Mouse (Mus musculus) heart, embryonic 16.5 days (tissue): ENCODE measurements around the gene Gm10354. TPM values are rescaled to one million over a fixed set of nuclear protein-coding genes. Genes with fewer than 3 reads are reported as not detected.
"Not testable (repeated sequence)": the region's sequence is repeated elsewhere in the genome, so short reads cannot be mapped to it uniquely, and the experiment has no call there.

Experiments used
- ATAC-seq: fragments of 200-750 bp; cut with Nextera tagmentation; replicated peaks from 2 replicates; pipeline ENCODE4 v1.8.0; 2017; ENCODE audit warnings: moderate number of reproducible peaks; ENCODE audit not compliant: insufficient read depth, low FRiP score; ENCODE audit errors: extremely low read depth
- H3K27ac ChIP-seq: fragments of 300-500 bp; sonication (generic); 2 replicates; pipeline ENCODE4 v1.5.1; 2014; ENCODE audit warnings: mild to moderate bottlenecking, low read length, control low read depth, moderate library complexity
- H3K27me3 ChIP-seq: fragments of 300-500 bp; sonication (generic); 2 replicates; pipeline ENCODE4 v1.6.1; 2014; ENCODE audit warnings: low read length, mixed read lengths; ENCODE audit not compliant: control insufficient read depth, insufficient read depth
- H3K36me3 ChIP-seq: fragments of 300-500 bp; sonication (generic); 2 replicates; pipeline ENCODE4 v1.6.1; 2014; ENCODE audit not compliant: control insufficient read depth, insufficient read depth
- H3K4me1 ChIP-seq: fragments of 300-500 bp; sonication (generic); 2 replicates; pipeline ENCODE4 v1.6.1; 2014; ENCODE audit warnings: low read length, mixed read lengths; ENCODE audit not compliant: control insufficient read depth, insufficient read depth
- H3K4me2 ChIP-seq: fragments of 300-500 bp; sonication (generic); 2 replicates; pipeline ENCODE4 v1.6.1; 2014; ENCODE audit warnings: low read depth, mild to moderate bottlenecking, control low read depth, low read length
- H3K4me3 ChIP-seq: fragments of 300-500 bp; sonication (generic); 2 replicates; pipeline ENCODE4 v1.5.1; 2014; ENCODE audit warnings: mild to moderate bottlenecking, control low read depth, low read length
- H3K9ac ChIP-seq: fragments of 300-500 bp; sonication (generic); 2 replicates; pipeline ENCODE4 v1.6.1; 2014; ENCODE audit warnings: low read length, control low read depth
- H3K9me3 ChIP-seq: fragments of 300-500 bp; sonication (generic); replicated peaks from 2 replicates; pipeline ENCODE4 v1.6.1; 2016; ENCODE audit warnings: low read length; ENCODE audit not compliant: control insufficient read depth
- WGBS: fragments of 180-500 bp; shearing (Covaris S2); extraction: QIAGEN DNeasy Blood & Tissue Kit; methylation state at CpG from one replicate; pipeline ENCODE4 v1.1.7; 2014; 5-methylcytosine and 5-hydroxymethylcytosine counted together
- polyA plus RNA-seq: library from polyadenylated mRNA; unstranded; fragments of >200 nt; fragmentation: Nextera tagmentation; extraction: Ambion mirVana; gene quantifications from 2 replicates; pipeline ENCODE4 v1.2.1, GENCODE M21; 2015

Gene Gm10354
- polyA plus RNA-seq, 1 experiment from 2014 or later = not detected

DNA sequence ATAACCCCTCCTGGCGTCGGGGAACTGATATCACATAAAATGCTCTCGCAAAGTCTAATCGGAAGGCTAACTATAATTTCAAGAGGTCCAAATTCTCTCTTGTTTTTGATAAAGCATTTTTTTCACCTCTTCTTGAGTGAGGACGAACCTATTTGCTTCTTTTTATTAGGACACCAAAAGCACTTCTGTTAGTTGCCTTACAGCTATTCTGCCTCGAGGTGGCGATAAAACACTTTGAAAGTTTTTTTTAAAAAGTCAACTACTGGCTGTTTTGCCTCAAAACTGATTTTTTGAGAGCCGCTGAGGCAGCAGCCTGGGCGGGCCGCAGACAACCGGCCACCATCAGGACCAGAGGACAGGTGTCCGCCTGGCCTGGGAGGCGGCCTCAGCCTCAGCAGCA, 14.9 kb downstream of the Gm10354 start:
- not testable (repeated sequence) for H3K9me3 ChIP-seq, H3K4me3 ChIP-seq, H3K27me3 ChIP-seq, H3K27ac ChIP-seq, ATAC-seq, H3K4me1 ChIP-seq, H3K36me3 ChIP-seq, H3K9ac ChIP-seq, H3K4me2 ChIP-seq
- WGBS = 73% methylated on average over 13 of the region's 13 CpGs

- peak; percentile 78 for ATAC-seq
- not testable (repeated sequence) for H3K9ac ChIP-seq, H3K27me3 ChIP-seq, H3K9me3 ChIP-seq, H3K4me2 ChIP-seq, H3K36me3 ChIP-seq, H3K4me3 ChIP-seq, H3K27ac ChIP-seq, H3K4me1 ChIP-seq
- WGBS = 67% methylated on average over 4 of the region's 4 CpGs
Measured at GRCm38 (mm10) chr5:14961502-14961901, 17.2 kb downstream of the Gm10354 start.

GRCm38 (mm10) chr5:14955928-14956706, 22.6 kb downstream of the Gm10354 start:
- not testable (repeated sequence) for H3K36me3 ChIP-seq, H3K9ac ChIP-seq, H3K27me3 ChIP-seq, ATAC-seq, H3K4me2 ChIP-seq, H3K4me3 ChIP-seq, H3K27ac ChIP-seq, H3K4me1 ChIP-seq, H3K9me3 ChIP-seq
- WGBS = 86% methylated on average over 1 of the region's 1 CpGs

DNA sequence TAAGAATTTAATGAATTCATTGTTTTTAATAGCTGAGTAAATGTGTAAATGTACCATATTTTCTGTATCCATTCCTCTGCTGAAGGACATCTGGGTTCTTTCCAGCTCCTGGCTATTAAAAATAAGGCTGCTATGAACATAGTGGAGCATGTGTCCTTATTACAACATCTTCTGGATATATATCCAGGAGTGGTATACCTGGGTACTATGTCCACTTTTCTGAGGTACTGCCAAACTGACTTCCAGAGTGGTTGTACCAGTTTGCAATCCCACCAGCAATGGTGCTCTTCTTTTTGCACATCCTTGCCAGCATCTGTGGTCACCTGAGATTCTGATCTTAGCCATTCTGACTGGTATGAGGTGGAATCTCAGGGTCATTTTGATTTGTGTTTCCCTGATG, 25.1 kb downstream of the Gm10354 start:
- not testable (repeated sequence) for H3K4me3 ChIP-seq, H3K9ac ChIP-seq, H3K27ac ChIP-seq, H3K27me3 ChIP-seq, H3K4me1 ChIP-seq, H3K4me2 ChIP-seq, H3K9me3 ChIP-seq, H3K36me3 ChIP-seq
- ATAC-seq = 0 out of 2 replicates have a peak, but pooled peaks have one; percentile 55

DNA sequence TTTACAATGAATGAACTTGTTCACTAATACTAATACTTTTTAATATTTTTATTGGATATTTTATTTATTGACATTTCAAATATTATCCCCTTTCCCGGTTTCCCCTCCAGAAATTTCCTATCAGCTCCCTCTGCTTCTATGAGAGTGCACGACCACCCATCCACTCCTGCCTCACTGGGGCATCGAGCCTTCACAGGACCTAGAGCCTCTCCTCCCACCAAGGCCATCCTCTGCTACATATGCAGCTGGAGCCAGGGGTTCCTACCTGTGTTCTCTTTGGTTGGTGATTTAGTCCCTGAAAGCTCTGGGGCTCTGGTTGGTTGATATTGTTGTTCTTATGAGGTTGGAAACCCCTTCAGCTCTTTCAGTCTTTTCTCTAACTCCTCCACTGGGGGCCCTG, 26.0 kb downstream of the Gm10354 start:
- 63% methylated on average over 3 of the region's 3 CpGs for WGBS
- H3K36me3 ChIP-seq = not testable (repeated sequence)

GRCm38 (mm10) chr5:14951822-14952221, 26.9 kb downstream of the Gm10354 start:
- H3K36me3 ChIP-seq, ATAC-seq, H3K9me3 ChIP-seq, H3K4me1 ChIP-seq, H3K27ac ChIP-seq, H3K27me3 ChIP-seq, H3K4me2 ChIP-seq, H3K9ac ChIP-seq, H3K4me3 ChIP-seq: not testable (repeated sequence)
- 65% methylated on average over 7 of the region's 7 CpGs for WGBS

More for the DNA sequence above, 26.0 kb downstream of the Gm10354 start:
- not testable (repeated sequence) for H3K4me1 ChIP-seq, H3K4me3 ChIP-seq, ATAC-seq, H3K9me3 ChIP-seq, H3K4me2 ChIP-seq, H3K9ac ChIP-seq, H3K27ac ChIP-seq, H3K27me3 ChIP-seq

GRCm38 (mm10) chr5:14947482-14948198, 31.1 kb downstream of the Gm10354 start:
- not testable (repeated sequence) for H3K27me3 ChIP-seq, H3K36me3 ChIP-seq, H3K4me3 ChIP-seq, H3K9me3 ChIP-seq, H3K27ac ChIP-seq, H3K9ac ChIP-seq, H3K4me2 ChIP-seq, H3K4me1 ChIP-seq, ATAC-seq
- 50% methylated on average over 4 of the region's 4 CpGs for WGBS

DNA sequence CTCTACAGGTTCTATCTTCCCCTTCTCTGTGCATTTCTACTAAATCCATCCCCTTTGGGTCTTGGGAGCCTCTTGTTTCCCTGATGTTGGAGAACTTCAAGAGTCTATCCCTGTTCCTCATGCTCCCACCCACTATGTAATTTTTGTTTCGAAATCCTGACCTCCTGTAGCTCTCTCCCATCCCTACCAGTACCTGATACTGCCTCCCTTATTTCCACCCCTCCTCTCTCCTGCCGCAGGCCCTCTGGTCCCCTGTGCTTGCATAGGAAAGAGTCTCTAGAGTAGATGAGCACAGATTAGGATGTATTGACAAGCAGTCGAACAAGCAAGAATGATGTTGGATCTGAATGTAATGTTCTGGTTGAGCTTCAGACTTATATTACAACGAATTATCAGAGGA, 33.2 kb downstream of the Gm10354 start:
- WGBS = 49% methylated on average over 4 of the region's 4 CpGs
- H3K27ac ChIP-seq, ATAC-seq, H3K4me2 ChIP-seq, H3K4me3 ChIP-seq, H3K9me3 ChIP-seq, H3K9ac ChIP-seq, H3K36me3 ChIP-seq, H3K4me1 ChIP-seq, H3K27me3 ChIP-seq: not testable (repeated sequence)

GRCm38 (mm10) chr5:14941043-14941442, 37.7 kb downstream of the Gm10354 start:
- not testable (repeated sequence) for H3K27me3 ChIP-seq, H3K36me3 ChIP-seq, H3K9ac ChIP-seq, ATAC-seq, H3K27ac ChIP-seq, H3K4me1 ChIP-seq, H3K9me3 ChIP-seq, H3K4me3 ChIP-seq, H3K4me2 ChIP-seq
- 75% methylated on average over 1 of the region's 1 CpGs for WGBS
